In the genomic region with DNA sequence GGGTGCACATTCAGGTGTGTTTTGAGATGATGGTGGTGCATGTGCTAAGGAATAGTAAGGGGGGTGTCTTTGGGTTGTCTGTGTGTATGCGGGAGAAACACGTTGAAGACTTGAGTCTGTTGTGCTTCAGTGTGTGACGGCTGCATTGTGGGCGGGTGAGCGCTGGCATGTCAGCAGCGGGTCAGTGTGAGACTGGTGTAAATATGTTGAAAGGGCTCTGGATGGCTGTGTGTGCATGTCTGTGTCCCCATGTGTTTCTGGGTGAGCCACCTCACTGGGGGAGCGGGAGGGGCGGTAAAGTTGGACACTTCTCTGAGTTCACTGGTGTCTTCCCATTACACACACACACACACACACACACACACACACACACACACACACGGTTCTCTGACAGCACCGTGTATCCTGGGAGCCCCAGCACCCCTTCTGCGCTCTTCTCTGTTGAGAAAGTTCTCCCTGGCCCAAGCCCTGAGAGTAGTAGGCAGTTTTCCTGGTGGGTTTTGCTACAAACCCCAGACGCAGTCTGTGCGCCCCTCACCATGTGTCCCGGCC, we compare ENCODE assay signal across 1 mouse cellular context.
TF ChIP-seq lines count a peak whose summit lies in the region.

No protein-coding gene starts in this region.

TF ChIP-seq in CH12.LX, 34 proteins besides CTCF, POLR2A, EP300 and RAD21 (continued from another document):
- no peak for TF ChIP-seq NELFE (IDR thresholded peaks at IDR 0.05; ENCODE audit: low read depth, low read length)
- no peak; the same call in 1 of the 2 replicates for TF ChIP-seq CHD1 (IDR thresholded peaks at IDR 0.05; ENCODE audit: low read depth, low read length)
- no peak for TF ChIP-seq ELF1 (IDR thresholded peaks at IDR 0.05; ENCODE audit: low read depth, low read length)
- TF ChIP-seq MXI1 (IDR thresholded peaks at IDR 0.05; ENCODE audit: low read depth, low read length) = peak; percentile 84; the same call in 1 of the 2 replicates
- no peak for TF ChIP-seq HCFC1 (IDR thresholded peaks at IDR 0.05; ENCODE audit: low read depth, low read length)
- TF ChIP-seq ZMIZ1 (IDR thresholded peaks at IDR 0.05; ENCODE audit: low read depth, low read length) = no peak
